In the genomic region with DNA sequence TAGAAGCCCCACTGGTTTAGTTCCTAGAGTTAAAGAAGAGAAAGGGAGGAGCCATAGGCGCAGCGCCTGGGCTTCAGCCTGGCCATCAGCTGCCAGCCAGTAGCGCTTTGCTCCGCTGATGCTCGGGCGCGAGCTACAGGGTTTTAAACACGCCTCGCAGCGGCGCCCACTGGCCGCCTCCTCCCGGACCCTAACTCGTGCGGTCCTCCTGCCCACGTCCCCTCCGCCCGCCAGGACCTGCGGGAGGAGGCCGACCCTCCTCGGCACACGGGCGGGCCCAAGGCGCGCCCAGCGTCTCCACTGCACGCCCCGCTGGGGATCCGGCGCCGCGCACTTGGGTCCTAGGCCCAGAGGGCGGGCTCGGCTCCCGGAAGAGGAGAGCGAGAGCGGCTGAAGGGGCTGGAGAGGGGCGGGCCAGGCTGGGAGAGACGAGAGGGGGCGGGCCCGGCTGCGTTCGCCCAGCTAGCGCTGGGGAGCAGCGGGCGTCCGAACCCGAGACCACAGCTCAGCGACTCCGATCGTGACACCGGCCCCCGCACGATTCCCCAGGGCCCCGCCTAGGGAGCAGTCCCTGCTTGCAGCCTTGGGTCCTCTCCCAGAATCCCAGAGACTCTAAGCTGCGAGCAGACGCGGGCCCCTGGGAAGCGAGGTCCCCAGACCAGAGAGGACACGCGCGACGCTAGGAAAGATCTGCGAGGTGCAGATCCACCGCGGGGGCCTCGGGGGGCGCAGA, we compare ENCODE assay signal across 8 mouse cellular contexts. TPM values are rescaled to one million over a fixed set of nuclear protein-coding genes. Genes with fewer than 3 reads are reported as not detected.
DNase-seq lines count a peak whose midpoint lies in the region; ATAC-seq and TF ChIP-seq lines count a peak whose summit lies in the region.

Gene Ephb6, plus strand, starts transcription at position 422 of the 733 bp plus-strand sequence.

- no peaks in the 10 kb centered on the region for H3K36me3 ChIP-seq in ES-E14 (ENCODE audit: control insufficient read depth, insufficient read depth, low read length, poor library complexity, severe bottlenecking)
- no peaks in the 10 kb centered on the region for H3K36me3 ChIP-seq in hindbrain, embryonic 11.5 days (ENCODE audit: control insufficient read depth, insufficient read depth, low read length)

- ATAC-seq in frontal cortex, adult (ENCODE audit: low TSS enrichment) = peak; percentile 72
- ATAC-seq in hindbrain, embryonic 11.5 days (ENCODE audit: low FRiP score) = peak; percentile 96

- peak within 1 kb of the TSS; percentile 90 for H3K4me2 ChIP-seq in hindbrain, embryonic 11.5 days (replicated peaks; ENCODE audit: low read depth, low read length)

- no peak within 1 kb of the TSS for H3K27ac ChIP-seq in ES-E14 (ENCODE audit: insufficient read depth, low read depth, low read length, poor library complexity, severe bottlenecking)
- no peak within 1 kb of the TSS for H3K27ac ChIP-seq in bone marrow macrophage, adult 2 months (ENCODE audit: insufficient read depth, low read depth, low read length)
- H3K27ac ChIP-seq in hindbrain, embryonic 11.5 days (ENCODE audit: low read depth, low read length) = peak within 1 kb of the TSS; percentile 84

- DNase-seq in ES-E14 (ENCODE audit: low read depth, low spot score) = peak; percentile 63
- DNase-seq in hindbrain, embryonic 11.5 days (ENCODE audit: low spot score) = peak; percentile 89
- DNase-seq in layer of hippocampus, postnatal 25 days (ENCODE audit: extremely low spot score in 1 of 2, low spot score in 1 of 2) = peak; percentile 55 to 56
- peak; percentile 83 to 89 for DNase-seq in lung, postnatal 4 days
- DNase-seq in retina, postnatal 7 days (ENCODE audit: low read depth, low spot score) = peak; percentile 52
- peak; percentile 73 for DNase-seq in urinary bladder, adult 2 months (ENCODE audit: low spot score)

- no peaks in the 10 kb centered on the region for H3K27me3 ChIP-seq in hindbrain, embryonic 11.5 days (ENCODE audit: control insufficient read depth, insufficient read depth, low read length)

- H3K9ac ChIP-seq in ES-E14 (ENCODE audit: insufficient read depth, low read depth, low read length, poor library complexity, severe bottlenecking) = peak within 1 kb of the TSS; percentile 80
- peak within 1 kb of the TSS; percentile 71 for H3K9ac ChIP-seq in hindbrain, embryonic 11.5 days (ENCODE audit: low read depth, low read length)

- peak within 1 kb of the TSS; percentile 72 to 82 for H3K4me3 ChIP-seq in ES-E14 (ENCODE audit: insufficient read depth in 1 of 2, low read depth in 1 of 2, low read length in 2 of 2, poor library complexity in 1 of 2, severe bottlenecking in 1 of 2)
- H3K4me3 ChIP-seq in bone marrow macrophage, adult 2 months (ENCODE audit: insufficient read depth, low read length) = peak within 1 kb of the TSS; percentile 59
- peak within 1 kb of the TSS; percentile 63 for H3K4me3 ChIP-seq in hindbrain, embryonic 11.5 days (ENCODE audit: low read depth, low read length)

- H3K4me1 ChIP-seq in ES-E14 (ENCODE audit: control insufficient read depth in 2 of 2, insufficient read depth in 2 of 2, low read length in 2 of 2, poor library complexity in 1 of 2) = peaks cover 0 to 5% of the 10 kb centered on the region in 2 experiments; a peak in 1 of 4 replicates
- H3K4me1 ChIP-seq in bone marrow macrophage, adult 2 months (ENCODE audit: control insufficient read depth, insufficient read depth, low read length) = no peaks in the 10 kb centered on the region
- H3K4me1 ChIP-seq in hindbrain, embryonic 11.5 days (replicated peaks; ENCODE audit: control insufficient read depth, insufficient read depth, low read length) = no peaks in the 10 kb centered on the region

- TF ChIP-seq POLR2A in bone marrow macrophage, adult 2 months (IDR thresholded peaks at IDR 0.05; ENCODE audit: borderline replicate concordance, low read depth, low read length) = no peak

- no peaks in the 10 kb centered on the region for H3K9me3 ChIP-seq in ES-E14 (ENCODE audit: control insufficient read depth, insufficient read depth, low read depth, low read length)
- no peaks in the 10 kb centered on the region for H3K9me3 ChIP-seq in hindbrain, embryonic 11.5 days (ENCODE audit: control insufficient read depth, low read length)

- TF ChIP-seq CTCF in bone marrow macrophage, adult 2 months (IDR thresholded peaks at IDR 0.05; ENCODE audit: low read depth, low read length) = no peak

- WGBS in hindbrain, embryonic 11.5 days = under 1% methylated on average over 51 of the region's 68 CpGs

- in situ Hi-C loops in ES-E14 (cut with MboI; ENCODE audit: low sequenced_read_pairs in 2 of 2, unreplicated experiment in 2 of 2) = no loop called here

TF ChIP-seq in ES-E14, 5 proteins besides CTCF, POLR2A, EP300 and RAD21:
- TF ChIP-seq ZNF384 (IDR thresholded peaks at IDR 0.05; ENCODE audit: low read depth, low read length) (no peak), MAFK (IDR thresholded peaks at IDR 0.05; ENCODE audit: insufficient read depth, low read depth, low read length) (no peak), HCFC1 (IDR thresholded peaks at IDR 0.05; ENCODE audit: borderline replicate concordance, insufficient read depth, low read length) (no peak), CHD2 (IDR thresholded peaks at IDR 0.05; ENCODE audit: low read depth, low read length) (no peak), ZC3H11A (IDR thresholded peaks at IDR 0.05; ENCODE audit: borderline replicate concordance, low read depth, low read length) (no peak)
TF ChIP-seq in ES-E14: peak in this region for 0.

RNA-seq across cellular contexts. Expression of gene Ephb6, which starts in this region (rescaled TPM):
- 5.4 and 5.8 TPM in 2 replicates for total RNA-seq in ES-E14 (2012; rRNA removed)
- 0.83 and 0.93 TPM in 2 replicates for polyA plus RNA-seq in bone marrow macrophage, adult 2 months (2012; ENCODE audit: insufficient read depth, insufficient read length, missing spikeins)
- polyA plus RNA-seq in hindbrain, embryonic 11.5 days (2014; fragmentation: Nextera tagmentation; extraction: Ambion mirVana) = 8.8 and 8.9 TPM in 2 replicates
- 10 to 100 TPM; 67.6 to 67.9 TPM for total RNA-seq in layer of hippocampus, postnatal 25 days (2021)
- polyA plus RNA-seq in urinary bladder, adult 2 months (2012; rRNA removed) = 10.7 and 11.2 TPM in 2 replicates

Comparison
In these comparisons a context has a peak if more than half of its experiments do, and no peak if none do; other contexts are left out.
1. RNA of gene Ephb6 (total RNA-seq): 67.6 to 67.9 TPM in layer of hippocampus, postnatal 25 days; 5.4 to 5.8 TPM in ES-E14; every median in the first group is over 10 times any median in the second.
2. Peak in every context shown above with its lines, with median percentiles within 50 percentile points of each other: DNase-seq and H3K4me3 ChIP-seq.